Mouse (Mus musculus) right cerebral cortex, adult 2 months (tissue): ENCODE measurements around the gene Sgo1.

Experiments used
- DNase-seq, 2 experiments: peaks; one replicate each; pipeline ENCODE4 v3.0.0; 2021 to 2022; ENCODE audit warnings: low spot score in 2 of 2

The Sgo1 gene

DNA sequence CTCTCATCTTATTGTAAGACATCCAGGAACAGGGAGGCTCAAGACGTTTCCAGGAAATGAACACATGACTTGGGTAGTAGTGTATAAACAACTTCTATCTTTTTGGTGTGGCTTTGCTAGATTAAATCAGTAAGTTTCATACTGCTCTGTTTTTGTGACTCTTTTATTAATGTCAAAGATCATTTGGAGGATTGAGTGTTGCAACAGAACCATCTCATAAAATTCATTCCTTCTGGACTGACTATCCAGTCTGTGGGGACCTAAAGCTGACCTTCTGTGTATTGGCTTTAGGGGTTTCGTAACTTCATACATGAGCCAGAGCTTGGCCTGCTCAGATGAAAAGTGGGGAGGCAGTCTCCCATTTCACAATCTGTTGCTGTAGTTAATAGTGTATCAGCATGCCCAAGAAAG lies 38.9 kb downstream of the Sgo1 start:
- DNase-seq, result no peak

DNA sequence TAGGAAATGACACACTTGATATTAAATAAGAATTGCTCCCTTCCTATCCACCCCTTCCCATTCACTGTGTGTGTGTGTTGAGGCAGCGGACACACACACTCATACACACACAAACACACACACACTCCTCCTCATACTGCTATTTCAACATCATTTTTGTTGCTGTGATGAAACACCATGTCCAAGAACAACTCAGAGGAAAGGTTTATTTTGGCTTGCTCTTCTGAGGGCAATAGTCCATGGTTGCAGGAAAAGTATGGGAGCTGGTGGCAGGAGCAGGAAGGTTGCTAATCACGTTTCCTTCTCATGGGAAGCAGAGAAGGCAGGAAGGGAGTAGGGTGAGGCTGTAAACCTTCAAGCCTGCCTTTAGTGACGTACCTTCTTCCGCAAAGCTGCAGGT lies 45.8 kb downstream of the Sgo1 start:
- no peak for DNase-seq

DNA sequence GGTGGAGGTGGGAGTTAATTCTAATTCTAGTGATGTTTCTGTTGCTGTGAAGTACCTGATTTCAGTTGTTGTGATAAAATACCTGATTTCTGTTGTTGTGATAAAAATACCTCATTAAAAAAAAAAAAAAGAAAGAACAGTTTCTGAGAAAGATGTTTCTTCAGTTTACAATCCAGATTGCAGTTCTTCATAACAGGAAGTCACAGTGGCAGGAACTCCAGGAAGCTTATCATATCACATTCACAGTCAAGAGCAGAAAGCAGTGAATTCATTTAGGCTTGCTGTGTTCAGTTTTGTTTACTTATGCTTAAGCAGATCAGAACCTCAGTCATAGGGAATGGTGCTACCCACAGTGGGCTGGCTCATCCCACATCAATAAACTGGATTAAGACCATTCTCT lies 57.8 kb downstream of the Sgo1 start:
- no peak for DNase-seq

DNA sequence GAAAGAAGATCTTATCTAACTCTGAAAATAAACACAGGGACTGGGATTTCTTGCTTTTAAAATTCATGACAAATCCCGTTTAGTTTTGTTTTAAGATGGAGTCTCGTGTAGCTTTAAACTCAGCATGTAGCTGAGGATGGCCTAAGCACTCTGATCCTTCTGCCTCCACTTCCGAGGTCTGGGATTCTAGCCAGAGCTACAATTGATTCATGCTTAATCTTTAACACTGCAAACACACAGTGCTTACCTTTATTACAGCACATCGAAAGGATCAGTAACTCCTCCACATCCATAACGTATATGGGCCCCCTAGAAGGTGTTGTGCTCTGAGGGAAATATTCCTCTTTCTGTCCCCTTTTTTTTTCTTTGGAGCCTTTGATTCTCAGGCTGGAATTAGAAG lies 61.0 kb downstream of the Sgo1 start:
- DNase-seq, result no peak

DNA sequence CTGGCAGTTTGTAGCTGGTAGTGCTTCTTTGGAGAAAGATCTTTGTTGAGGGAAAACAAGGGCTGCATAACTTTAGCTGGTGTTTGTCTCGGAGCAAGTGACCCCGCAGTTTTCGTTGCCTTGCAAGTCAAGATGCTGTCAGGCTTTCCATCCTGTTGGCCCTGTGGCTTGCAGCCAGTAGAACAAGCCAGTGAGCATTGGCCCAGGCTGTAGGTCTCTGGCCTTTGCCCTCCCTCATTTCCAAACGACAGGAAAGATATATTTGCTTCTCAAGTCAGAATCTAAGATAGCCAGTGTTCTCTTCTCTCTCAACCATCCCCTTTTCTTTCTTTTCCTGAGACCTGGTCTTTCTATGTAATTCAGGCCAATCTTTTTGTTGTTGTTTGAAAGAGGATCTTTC lies 61.6 kb downstream of the Sgo1 start:
- no peak for DNase-seq

DNA sequence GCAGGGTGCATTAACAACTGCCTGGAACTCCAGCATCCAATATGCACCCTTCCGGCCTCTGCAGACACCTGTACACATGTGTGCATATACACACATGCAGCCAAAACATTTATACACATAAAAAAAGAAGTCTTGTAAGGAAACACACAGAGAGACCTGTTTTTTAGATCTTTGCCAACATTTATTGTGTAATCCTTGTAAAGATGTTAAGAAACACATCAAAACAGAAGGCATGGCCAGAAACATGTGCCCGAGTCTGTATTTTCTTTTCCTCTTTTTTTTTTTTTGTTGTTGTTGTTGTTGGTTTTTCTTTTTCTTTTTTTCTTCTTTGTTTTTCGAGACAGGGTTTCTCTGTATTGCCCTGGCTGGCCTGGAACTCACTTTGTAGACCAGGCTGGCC lies 63.0 kb downstream of the Sgo1 start:
- no peak for DNase-seq
